Mouse (Mus musculus) heart, embryonic 13.5 days (tissue): ENCODE data around the gene Cep112. TPM values are rescaled to one million over a fixed set of nuclear protein-coding genes. Genes with fewer than 3 reads are reported as not detected.

Experiments
- ATAC-seq: fragments of 200-750 bp; cut with Nextera tagmentation; 2 replicates; pipeline ENCODE4 v1.8.0; 2017; ENCODE audit warnings: moderate TSS enrichment; ENCODE audit not compliant: insufficient number of reproducible peaks, low FRiP score, low TSS enrichment; ENCODE audit errors: extremely low read depth
- H3K27ac ChIP-seq: fragments of 300-500 bp; sonication (generic); replicated peaks from 2 replicates; pipeline ENCODE4 v1.5.1; 2015; ENCODE audit warnings: moderate library complexity, mild to moderate bottlenecking, inconsistent platforms
- H3K27me3 ChIP-seq: fragments of 300-500 bp; sonication (generic); replicated peaks from 2 replicates; pipeline ENCODE4 v1.6.1; 2015; ENCODE audit warnings: mild to moderate bottlenecking, inconsistent platforms
- H3K36me3 ChIP-seq: fragments of 300-500 bp; sonication (generic); 2 replicates; pipeline ENCODE4 v1.6.1; 2015; ENCODE audit warnings: mild to moderate bottlenecking, inconsistent platforms
- H3K4me1 ChIP-seq: fragments of 300-500 bp; sonication (generic); 2 replicates; pipeline ENCODE4 v1.6.1; 2015; ENCODE audit warnings: inconsistent platforms
- H3K4me2 ChIP-seq: fragments of 300-500 bp; sonication (generic); 2 replicates; pipeline ENCODE4 v1.6.1; 2015; ENCODE audit warnings: inconsistent platforms, mild to moderate bottlenecking, moderate library complexity
- H3K4me3 ChIP-seq: fragments of 300-500 bp; sonication (generic); 2 replicates; pipeline ENCODE4 v1.5.1; 2015; ENCODE audit warnings: moderate library complexity, mild to moderate bottlenecking, inconsistent platforms
- H3K9ac ChIP-seq: fragments of 300-500 bp; sonication (generic); 2 replicates; pipeline ENCODE4 v1.6.1; 2015; ENCODE audit warnings: inconsistent platforms, mild to moderate bottlenecking, moderate library complexity
- H3K9me3 ChIP-seq: fragments of 300-500 bp; sonication (generic); 2 replicates; pipeline ENCODE4 v1.6.1; 2016; ENCODE audit warnings: inconsistent platforms
- WGBS: fragments of 180-500 bp; shearing (Covaris S2); methylation state at CpG from one replicate; pipeline ENCODE4 v1.1.7; 2015; ENCODE audit warnings: mixed read lengths; 5-methylcytosine and 5-hydroxymethylcytosine counted together
- polyA plus RNA-seq: library from polyadenylated mRNA; unstranded; fragments of >200 nt; fragmentation: Nextera tagmentation; extraction: Ambion mirVana; gene quantifications from 2 replicates; pipeline ENCODE4 v1.2.1, GENCODE M21; 2015

Gene Cep112
- polyA plus RNA-seq, 1 experiment from 2014 or later, result 6.9 TPM

GRCm38 (mm10) chr11:108532901-108533300 is 107.9 kb downstream of the Cep112 start:
- H3K27ac ChIP-seq, result no peak overlapping the region
- no peak overlapping the region for H3K9ac ChIP-seq
- no peak overlapping the region for H3K4me3 ChIP-seq
- WGBS, result 65% methylated on average over 1 of the region's 1 CpGs
- peaks cover 9% of the 10 kb centered on the region for H3K36me3 ChIP-seq
- no peaks in the 10 kb centered on the region for H3K9me3 ChIP-seq
- H3K27me3 ChIP-seq, result no peaks in the 10 kb centered on the region
- no peak overlapping the region for H3K4me2 ChIP-seq
- H3K4me1 ChIP-seq, result no peaks in the 10 kb centered on the region
- no peak for ATAC-seq

GRCm38 (mm10) chr11:108534014-108534413 is 109.0 kb downstream of the Cep112 start:
- H3K36me3 ChIP-seq, result peaks cover 9% of the 10 kb centered on the region
- H3K9ac ChIP-seq, result no peak overlapping the region
- 81% methylated on average over 3 of the region's 3 CpGs for WGBS

GRCm38 (mm10) chr11:108552997-108553622 is 128.1 kb downstream of the Cep112 start:
- H3K4me2 ChIP-seq, result no peak overlapping the region
- H3K27ac ChIP-seq, result no peak overlapping the region
- H3K9ac ChIP-seq, result no peak overlapping the region
- H3K27me3 ChIP-seq, result no peaks in the 10 kb centered on the region
- H3K9me3 ChIP-seq, result no peaks in the 10 kb centered on the region
- no peak for ATAC-seq
- H3K4me1 ChIP-seq, result no peaks in the 10 kb centered on the region
- H3K36me3 ChIP-seq, result no peaks in the 10 kb centered on the region
- H3K4me3 ChIP-seq, result no peak overlapping the region
- WGBS, result 32% methylated on average over 4 of the region's 4 CpGs

More at GRCm38 (mm10) chr11:108534014-108534413, 109.0 kb downstream of the Cep112 start:
- Histone ChIP-seq H3K9me3 (no peaks in the 10 kb centered on the region), H3K4me1 (no peaks in the 10 kb centered on the region), H3K27ac (no peak overlapping the region), H3K27me3 (no peaks in the 10 kb centered on the region), H3K4me2 (no peak overlapping the region), H3K4me3 (no peak overlapping the region)
- no peak for ATAC-seq

GRCm38 (mm10) chr11:108553881-108554280 is 128.9 kb downstream of the Cep112 start:
- Histone ChIP-seq H3K9ac (no peak overlapping the region), H3K9me3 (no peaks in the 10 kb centered on the region), H3K4me2 (no peak overlapping the region), H3K4me1 (no peaks in the 10 kb centered on the region), H3K4me3 (no peak overlapping the region), H3K36me3 (no peaks in the 10 kb centered on the region), H3K27ac (no peak overlapping the region), H3K27me3 (no peaks in the 10 kb centered on the region)
- ATAC-seq, result no peak
- 70% methylated on average over 1 of the region's 1 CpGs for WGBS

DNA sequence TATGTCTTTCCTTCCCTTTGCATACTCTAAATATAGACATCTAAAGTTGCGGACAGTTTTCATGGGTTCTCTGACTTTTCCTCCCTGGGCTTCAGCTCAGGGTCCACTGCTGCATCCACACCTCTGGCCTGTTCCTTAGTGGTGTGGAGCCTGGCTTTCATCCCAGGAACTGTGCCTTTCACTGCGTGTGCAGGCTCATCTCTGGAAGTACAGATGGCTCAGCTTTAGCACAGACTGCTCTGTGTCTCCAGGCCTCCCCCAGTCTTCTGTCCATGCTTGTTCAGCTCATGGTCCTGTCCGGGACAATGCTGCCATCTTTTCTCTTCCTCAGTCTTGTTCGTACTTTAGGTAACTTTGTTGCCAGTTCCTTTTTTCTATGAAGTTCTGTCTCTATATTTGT is 133.6 kb downstream of the Cep112 start:
- H3K36me3 ChIP-seq, result no peaks in the 10 kb centered on the region
- H3K27me3 ChIP-seq, result no peaks in the 10 kb centered on the region
- no peak for ATAC-seq

DNA sequence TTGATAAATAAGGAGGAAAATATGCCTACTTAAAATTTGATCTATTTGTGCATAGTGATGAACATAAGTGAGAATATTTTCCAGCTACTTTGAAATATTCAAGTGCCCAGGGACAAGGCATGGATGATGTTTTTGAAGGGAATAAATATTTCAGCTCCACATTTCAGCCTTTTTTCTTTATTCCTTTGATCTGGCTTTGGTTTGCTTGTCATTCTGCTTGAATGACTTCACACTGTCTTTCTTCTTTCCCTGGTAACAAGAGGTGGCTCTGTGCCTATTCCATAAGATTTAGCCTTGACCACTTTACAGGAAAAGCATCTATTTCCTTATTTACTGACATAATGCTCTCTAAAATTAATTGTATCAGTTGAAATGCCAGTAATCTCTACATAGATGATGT is 134.5 kb downstream of the Cep112 start:
- Histone ChIP-seq H3K4me3 (no peak overlapping the region), H3K4me1 (no peaks in the 10 kb centered on the region), H3K9me3 (no peaks in the 10 kb centered on the region), H3K27ac (no peak overlapping the region), H3K9ac (no peak overlapping the region), H3K4me2 (no peak overlapping the region), H3K36me3 (no peaks in the 10 kb centered on the region), H3K27me3 (no peaks in the 10 kb centered on the region)
- ATAC-seq, result no peak

More for the DNA sequence above, 133.6 kb downstream of the Cep112 start:
- H3K9ac ChIP-seq, result no peak overlapping the region
- H3K27ac ChIP-seq, result no peak overlapping the region
- no peaks in the 10 kb centered on the region for H3K4me1 ChIP-seq
- H3K4me3 ChIP-seq, result no peak overlapping the region
- 71% methylated on average over 4 of the region's 4 CpGs for WGBS
- no peak overlapping the region for H3K4me2 ChIP-seq
- no peaks in the 10 kb centered on the region for H3K9me3 ChIP-seq

- H3K36me3 ChIP-seq, result no peaks in the 10 kb centered on the region
- no peak overlapping the region for H3K4me3 ChIP-seq
- no peak overlapping the region for H3K9ac ChIP-seq
- no peaks in the 10 kb centered on the region for H3K4me1 ChIP-seq
- no peaks in the 10 kb centered on the region for H3K9me3 ChIP-seq
- no peak for ATAC-seq
- H3K27me3 ChIP-seq, result no peaks in the 10 kb centered on the region
- H3K27ac ChIP-seq, result no peak overlapping the region
- WGBS, result 57% methylated on average over 5 of the region's 5 CpGs
- H3K4me2 ChIP-seq, result no peak overlapping the region
Measured at GRCm38 (mm10) chr11:108562076-108562475, 137.1 kb downstream of the Cep112 start.

DNA sequence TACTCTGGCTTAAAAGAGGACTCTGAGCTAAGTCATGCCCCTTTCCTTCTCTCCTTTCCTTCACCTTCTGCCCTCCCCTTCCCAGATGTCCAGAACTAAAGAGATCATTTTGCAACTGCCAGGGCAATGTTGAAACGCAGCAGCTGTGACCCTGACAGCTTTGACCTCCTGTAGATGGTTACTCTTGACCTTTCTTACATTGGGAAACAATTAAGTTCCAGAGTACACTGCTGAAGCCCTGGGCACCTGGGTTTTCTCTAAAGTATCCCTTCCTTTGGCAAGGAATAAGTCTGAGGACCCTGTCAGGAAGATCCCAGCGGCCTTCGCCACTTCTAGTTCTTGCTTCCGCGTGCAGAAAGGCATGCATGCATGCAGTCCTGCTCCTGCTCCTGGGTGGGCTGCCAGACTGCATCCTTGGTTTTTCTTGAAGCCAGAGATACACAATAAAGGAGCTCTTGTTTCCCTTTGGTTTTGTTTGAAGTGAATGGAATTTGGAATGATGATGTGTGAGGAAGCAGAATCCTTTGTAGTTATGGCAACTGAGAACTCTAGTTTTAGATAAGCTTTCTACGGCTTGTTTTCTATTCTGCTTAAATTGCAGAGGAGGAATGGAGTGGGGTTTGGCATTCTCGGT is 161.7 kb downstream of the Cep112 start:
- H3K9ac ChIP-seq, result no peak overlapping the region
- 46% methylated on average over 7 of the region's 7 CpGs for WGBS
- H3K9me3 ChIP-seq, result no peaks in the 10 kb centered on the region
- H3K27ac ChIP-seq, result no peak overlapping the region
- no peaks in the 10 kb centered on the region for H3K27me3 ChIP-seq
- no peaks in the 10 kb centered on the region for H3K36me3 ChIP-seq
- no peak overlapping the region for H3K4me3 ChIP-seq
- no peak for ATAC-seq
- H3K4me2 ChIP-seq, result no peak overlapping the region
- 0 out of 2 replicates have a peak, but pooled peaks cover 5% of the 10 kb centered on the region for H3K4me1 ChIP-seq

- Histone ChIP-seq H3K9ac (no peak overlapping the region), H3K27ac (0 out of 2 replicates have a peak overlapping the region, but pooled peaks have one; percentile 38), H3K4me3 (no peak overlapping the region), H3K27me3 (no peaks in the 10 kb centered on the region), H3K4me2 (no peak overlapping the region), H3K4me1 (no peaks in the 10 kb centered on the region), H3K9me3 (no peaks in the 10 kb centered on the region), H3K36me3 (no peaks in the 10 kb centered on the region)
- no peak for ATAC-seq
- WGBS, result 54% methylated on average over 5 of the region's 5 CpGs
Measured at GRCm38 (mm10) chr11:108593207-108593958, 168.4 kb downstream of the Cep112 start.

- Histone ChIP-seq H3K4me3 (no peak overlapping the region), H3K4me2 (no peak overlapping the region), H3K9ac (no peak overlapping the region), H3K27ac (no peak overlapping the region), H3K4me1 (no peaks in the 10 kb centered on the region), H3K27me3 (no peaks in the 10 kb centered on the region), H3K36me3 (no peaks in the 10 kb centered on the region), H3K9me3 (no peaks in the 10 kb centered on the region)
- 51% methylated on average over 2 of the region's 2 CpGs for WGBS
- ATAC-seq, result no peak
Measured at GRCm38 (mm10) chr11:108593959-108594579, 169.1 kb downstream of the Cep112 start.

GRCm38 (mm10) chr11:108605301-108605700 is 180.3 kb downstream of the Cep112 start:
- H3K9me3 ChIP-seq, result no peaks in the 10 kb centered on the region
- H3K4me2 ChIP-seq, result no peak overlapping the region
- no peak for ATAC-seq
- H3K9ac ChIP-seq, result no peak overlapping the region
- no peaks in the 10 kb centered on the region for H3K4me1 ChIP-seq
- no peak overlapping the region for H3K4me3 ChIP-seq
- no peak overlapping the region for H3K27ac ChIP-seq
- H3K27me3 ChIP-seq, result no peaks in the 10 kb centered on the region
- 56% methylated on average over 3 of the region's 3 CpGs for WGBS
- H3K36me3 ChIP-seq, result no peaks in the 10 kb centered on the region
